Mouse (Mus musculus) heart, embryonic 13.5 days (tissue): Measurements from ENCODE around the gene Slc43a2. TPM values are rescaled to one million over a fixed set of nuclear protein-coding genes. Genes with fewer than 3 reads are reported as not detected.

Experiments used
- ATAC-seq: fragments of 200-750 bp; cut with Nextera tagmentation; 2 replicates; pipeline ENCODE4 v1.8.0; 2017; ENCODE audit warnings: moderate TSS enrichment; ENCODE audit not compliant: insufficient number of reproducible peaks, low FRiP score, low TSS enrichment; ENCODE audit errors: extremely low read depth
- H3K27ac ChIP-seq: fragments of 300-500 bp; sonication (generic); replicated peaks from 2 replicates; pipeline ENCODE4 v1.5.1; 2015; ENCODE audit warnings: moderate library complexity, mild to moderate bottlenecking, inconsistent platforms
- H3K27me3 ChIP-seq: fragments of 300-500 bp; sonication (generic); replicated peaks from 2 replicates; pipeline ENCODE4 v1.6.1; 2015; ENCODE audit warnings: mild to moderate bottlenecking, inconsistent platforms
- H3K36me3 ChIP-seq: fragments of 300-500 bp; sonication (generic); 2 replicates; pipeline ENCODE4 v1.6.1; 2015; ENCODE audit warnings: mild to moderate bottlenecking, inconsistent platforms
- H3K4me1 ChIP-seq: fragments of 300-500 bp; sonication (generic); 2 replicates; pipeline ENCODE4 v1.6.1; 2015; ENCODE audit warnings: inconsistent platforms
- H3K4me2 ChIP-seq: fragments of 300-500 bp; sonication (generic); 2 replicates; pipeline ENCODE4 v1.6.1; 2015; ENCODE audit warnings: inconsistent platforms, mild to moderate bottlenecking, moderate library complexity
- H3K4me3 ChIP-seq: fragments of 300-500 bp; sonication (generic); 2 replicates; pipeline ENCODE4 v1.5.1; 2015; ENCODE audit warnings: moderate library complexity, mild to moderate bottlenecking, inconsistent platforms
- H3K9ac ChIP-seq: fragments of 300-500 bp; sonication (generic); 2 replicates; pipeline ENCODE4 v1.6.1; 2015; ENCODE audit warnings: inconsistent platforms, mild to moderate bottlenecking, moderate library complexity
- H3K9me3 ChIP-seq: fragments of 300-500 bp; sonication (generic); 2 replicates; pipeline ENCODE4 v1.6.1; 2016; ENCODE audit warnings: inconsistent platforms
- WGBS: fragments of 180-500 bp; shearing (Covaris S2); methylation state at CpG from one replicate; pipeline ENCODE4 v1.1.7; 2015; ENCODE audit warnings: mixed read lengths; 5-methylcytosine and 5-hydroxymethylcytosine counted together
- polyA plus RNA-seq: library from polyadenylated mRNA; unstranded; fragments of >200 nt; fragmentation: Nextera tagmentation; extraction: Ambion mirVana; gene quantifications from 2 replicates; pipeline ENCODE4 v1.2.1, GENCODE M21; 2015

The Slc43a2 gene
- polyA plus RNA-seq, 1 experiment from 2014 or later: 3.6 TPM

GRCm38 (mm10) chr11:75538184-75538969 is 6.9 kb downstream of the Slc43a2 start:
- H3K4me1 ChIP-seq: peaks cover 45% of the 10 kb centered on the region

DNA sequence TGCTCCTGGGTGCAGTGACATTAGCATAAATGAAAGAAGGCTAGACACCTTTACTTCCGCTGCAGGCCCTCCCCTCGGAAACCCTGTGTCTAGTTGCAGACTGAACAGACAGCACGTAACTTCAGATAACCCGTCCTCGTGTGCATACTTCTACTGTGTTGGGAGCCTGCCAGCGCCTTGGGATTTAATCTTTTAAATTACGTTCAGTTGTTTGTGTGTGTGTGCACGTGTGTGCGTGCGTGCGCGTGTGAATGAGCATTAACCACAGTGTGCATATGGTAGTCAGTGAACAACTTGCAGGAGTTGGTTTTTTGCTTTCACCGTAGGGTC is 7.4 kb downstream of the Slc43a2 start:
- 76% methylated on average over 13 of the region's 13 CpGs for WGBS
- H3K4me2 ChIP-seq: no peak overlapping the region
- ATAC-seq: no peak
- H3K36me3 ChIP-seq: no peaks in the 10 kb centered on the region
- no peaks in the 10 kb centered on the region for H3K27me3 ChIP-seq
- no peak overlapping the region for H3K4me3 ChIP-seq
- H3K9me3 ChIP-seq: no peaks in the 10 kb centered on the region
- H3K9ac ChIP-seq: no peak overlapping the region
- H3K4me1 ChIP-seq: peaks cover 45% of the 10 kb centered on the region
- no peak overlapping the region for H3K27ac ChIP-seq

More at GRCm38 (mm10) chr11:75538184-75538969, 6.9 kb downstream of the Slc43a2 start:
- no peak overlapping the region for H3K4me2 ChIP-seq
- ATAC-seq: no peak
- H3K9me3 ChIP-seq: no peaks in the 10 kb centered on the region
- H3K27ac ChIP-seq: peak overlapping the region; percentile 26; the same call in 1 of the 2 replicates
- WGBS: 68% methylated on average over 9 of the region's 9 CpGs
- peak overlapping the region; percentile 2; the same call in 1 of the 2 replicates for H3K9ac ChIP-seq
- no peak overlapping the region for H3K4me3 ChIP-seq
- H3K36me3 ChIP-seq: no peaks in the 10 kb centered on the region
- 0 out of 2 replicates have a peak, but pooled peaks cover under 1% of the 10 kb centered on the region for H3K27me3 ChIP-seq

- 82% methylated on average over 8 of the region's 8 CpGs for WGBS
- Histone ChIP-seq H3K4me1 (peaks cover 36% of the 10 kb centered on the region), H3K27ac (no peak overlapping the region), H3K4me2 (no peak overlapping the region), H3K27me3 (no peaks in the 10 kb centered on the region), H3K9ac (no peak overlapping the region), H3K4me3 (no peak overlapping the region), H3K9me3 (no peaks in the 10 kb centered on the region), H3K36me3 (no peaks in the 10 kb centered on the region)
- no peak for ATAC-seq
These were observed 8.7 kb downstream of the Slc43a2 start for GRCm38 (mm10) chr11:75540209-75540608.

- peaks cover 38% of the 10 kb centered on the region for H3K4me1 ChIP-seq
- H3K9ac ChIP-seq: no peak overlapping the region
- no peak for ATAC-seq
- no peaks in the 10 kb centered on the region for H3K27me3 ChIP-seq
- no peaks in the 10 kb centered on the region for H3K9me3 ChIP-seq
- no peaks in the 10 kb centered on the region for H3K36me3 ChIP-seq
- 61% methylated on average over 19 of the region's 19 CpGs for WGBS
- H3K4me2 ChIP-seq: no peak overlapping the region
- H3K4me3 ChIP-seq: no peak overlapping the region
- peak overlapping the region; percentile 48; the same call in 1 of the 2 replicates for H3K27ac ChIP-seq
These were observed 9.5 kb downstream of the Slc43a2 start for GRCm38 (mm10) chr11:75540710-75541581.

- H3K4me3 ChIP-seq: no peak overlapping the region
- H3K9me3 ChIP-seq: no peaks in the 10 kb centered on the region
- no peak overlapping the region for H3K9ac ChIP-seq
- no peak for ATAC-seq
- 83% methylated on average over 9 of the region's 9 CpGs for WGBS
- H3K4me2 ChIP-seq: no peak overlapping the region
- H3K27ac ChIP-seq: no peak overlapping the region
- no peaks in the 10 kb centered on the region for H3K36me3 ChIP-seq
- H3K27me3 ChIP-seq: no peaks in the 10 kb centered on the region
- peaks cover 31% of the 10 kb centered on the region for H3K4me1 ChIP-seq
These were observed 13.2 kb downstream of the Slc43a2 start for GRCm38 (mm10) chr11:75544713-75545112.

GRCm38 (mm10) chr11:75546057-75546456 is 14.6 kb downstream of the Slc43a2 start:
- Histone ChIP-seq H3K9ac (no peak overlapping the region), H3K4me3 (no peak overlapping the region), H3K27ac (no peak overlapping the region), H3K4me2 (no peak overlapping the region), H3K4me1 (peaks cover 34% of the 10 kb centered on the region), H3K36me3 (no peaks in the 10 kb centered on the region), H3K9me3 (no peaks in the 10 kb centered on the region), H3K27me3 (no peaks in the 10 kb centered on the region)
- no peak for ATAC-seq
- 65% methylated on average over 4 of the region's 4 CpGs for WGBS

- Histone ChIP-seq H3K9ac (peak overlapping the region; percentile 11; the same call in 1 of the 2 replicates), H3K9me3 (no peaks in the 10 kb centered on the region), H3K36me3 (no peaks in the 10 kb centered on the region), H3K27ac (peak overlapping the region; percentile 24), H3K27me3 (no peaks in the 10 kb centered on the region), H3K4me1 (peaks cover 51% of the 10 kb centered on the region), H3K4me3 (no peak overlapping the region), H3K4me2 (no peak overlapping the region)
- ATAC-seq: no peak
- WGBS: 29% methylated on average over 5 of the region's 5 CpGs
These were observed 18.2 kb downstream of the Slc43a2 start for GRCm38 (mm10) chr11:75549658-75550111.

- Histone ChIP-seq H3K36me3 (no peaks in the 10 kb centered on the region), H3K9me3 (no peaks in the 10 kb centered on the region), H3K27ac (no peak overlapping the region), H3K27me3 (no peaks in the 10 kb centered on the region), H3K4me3 (no peak overlapping the region), H3K4me1 (peaks cover 48% of the 10 kb centered on the region), H3K9ac (0 out of 2 replicates have a peak overlapping the region, but pooled peaks have one; percentile 11), H3K4me2 (no peak overlapping the region)
- ATAC-seq: no peak
- WGBS: 75% methylated on average over 12 of the region's 12 CpGs
These were observed 18.9 kb downstream of the Slc43a2 start for GRCm38 (mm10) chr11:75550200-75550946.

DNA sequence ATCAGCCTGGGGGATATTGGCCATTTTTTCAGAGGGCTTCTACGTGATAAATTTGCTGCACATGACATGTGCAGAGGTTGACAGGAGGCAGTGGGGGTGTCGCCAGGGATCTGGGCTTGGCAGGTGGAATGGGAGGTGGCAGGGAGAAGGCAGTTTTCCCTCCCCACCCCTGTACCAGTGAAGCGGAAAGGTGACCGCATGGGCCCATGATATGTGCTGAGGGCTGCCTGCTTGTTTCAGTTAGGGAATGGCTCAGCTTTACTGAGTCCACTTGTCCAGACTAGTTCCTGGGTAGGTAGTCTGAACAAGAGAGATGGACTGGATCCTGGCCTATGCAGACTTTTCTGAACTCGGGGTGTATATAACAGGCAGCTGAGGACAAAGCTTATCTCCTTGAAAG is 19.8 kb downstream of the Slc43a2 start:
- 85% methylated on average over 5 of the region's 5 CpGs for WGBS
- Histone ChIP-seq H3K4me1 (peaks cover 41% of the 10 kb centered on the region), H3K4me2 (no peak overlapping the region), H3K4me3 (no peak overlapping the region), H3K36me3 (no peaks in the 10 kb centered on the region), H3K27ac (no peak overlapping the region), H3K27me3 (no peaks in the 10 kb centered on the region), H3K9me3 (no peaks in the 10 kb centered on the region), H3K9ac (no peak overlapping the region)
- no peak for ATAC-seq

- 0 out of 2 replicates have a peak, but pooled peaks have one; percentile 37 for ATAC-seq
- H3K27me3 ChIP-seq: no peaks in the 10 kb centered on the region
- H3K9me3 ChIP-seq: no peaks in the 10 kb centered on the region
- H3K4me1 ChIP-seq: peaks cover 40% of the 10 kb centered on the region
- H3K4me3 ChIP-seq: no peak overlapping the region
- H3K9ac ChIP-seq: peak overlapping the region; percentile 58
- H3K27ac ChIP-seq: peak overlapping the region; percentile 58
- H3K4me2 ChIP-seq: no peak overlapping the region
- WGBS: 48% methylated on average over 9 of the region's 9 CpGs
- no peaks in the 10 kb centered on the region for H3K36me3 ChIP-seq
These were observed 20.5 kb downstream of the Slc43a2 start for GRCm38 (mm10) chr11:75551961-75552441.
